Mouse (Mus musculus): ENCODE data around the gene Fam210b.

Gene Fam210b

DNA sequence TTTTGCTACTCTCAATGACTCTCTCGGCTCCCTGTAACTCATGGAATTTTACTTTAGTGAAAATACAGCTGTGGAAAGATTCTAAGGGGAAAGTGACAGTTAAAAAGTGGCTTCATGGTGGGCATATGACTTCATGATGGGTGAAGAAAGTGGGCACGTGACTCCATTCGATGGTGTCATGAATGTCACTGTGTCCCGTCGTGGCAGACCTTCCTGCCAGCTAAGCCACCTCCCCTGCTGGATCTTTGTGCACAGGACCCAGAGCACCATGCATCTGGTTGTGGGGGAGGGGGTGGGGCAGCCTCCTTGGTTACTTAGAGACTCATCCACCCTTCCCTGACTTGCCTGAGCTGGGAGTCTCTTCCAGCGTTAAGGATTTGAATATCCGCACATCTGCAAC is 58.9 kb downstream of the Fam210b start:
- no peak for DNase-seq (ENCODE audit: low spot score)

DNA sequence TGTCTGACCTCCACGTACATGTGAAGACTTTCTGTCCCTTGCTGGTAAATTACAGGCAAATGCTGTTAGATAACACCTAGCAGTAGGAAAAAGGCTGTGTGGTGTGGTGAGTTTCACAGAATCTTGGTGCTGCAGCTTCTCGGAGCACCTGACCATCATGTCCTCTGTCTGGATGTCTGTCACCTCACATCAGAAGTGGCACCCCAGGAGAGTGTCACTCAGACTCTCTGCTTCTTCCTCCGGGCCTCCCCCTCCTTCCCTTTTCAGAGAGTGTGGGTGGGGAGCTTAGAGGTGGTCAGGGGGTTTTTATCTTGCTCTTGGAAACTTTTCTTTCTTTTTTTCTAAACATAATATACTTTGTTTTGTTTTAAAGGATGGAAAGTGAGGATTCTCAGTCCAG is 59.6 kb downstream of the Fam210b start:
- no peak for DNase-seq (ENCODE audit: low spot score)

Data from adipocyte (in vitro differentiated cells).